Mouse (Mus musculus): Measurements from ENCODE around the gene Dip2c.

- TF ChIP-seq CTCF (IDR thresholded peaks at IDR 0.05) (no peak), EP300 (IDR thresholded peaks at IDR 0.05) (peak; percentile 48; the same call in 1 of the 2 replicates)
Measured at GRCm38 (mm10) chr13:9695809-9696208, 419.5 kb downstream of the Dip2c start.
